Mouse (Mus musculus) C2C12 (cell line): ENCODE results near the gene Acsf2. TPM values are rescaled to one million over a fixed set of nuclear protein-coding genes. Genes with fewer than 3 reads are reported as not detected.
A peak's percentile ranks its signal among the peaks of the same experiment; 100 is the strongest.

Experiments
- H3K27me3 ChIP-seq: one replicate; pipeline ENCODE4 v1.6.1; 2011; ENCODE audit not compliant: control insufficient read depth, insufficient read depth, insufficient read length
- H3K36me3 ChIP-seq: one replicate; pipeline ENCODE4 v1.6.1; 2011; ENCODE audit not compliant: control insufficient read depth, insufficient read depth
- H3K4me3 ChIP-seq: one replicate; pipeline ENCODE4 v1.5.1; 2011; ENCODE audit warnings: mild to moderate bottlenecking, control low read depth; ENCODE audit not compliant: poor library complexity, insufficient read depth, severe bottlenecking
- H3K79me2 ChIP-seq: one replicate; pipeline ENCODE4 v1.6.1; 2011; ENCODE audit not compliant: control insufficient read depth, insufficient read depth
- H3K79me3 ChIP-seq: one replicate; pipeline ENCODE4 v1.6.1; 2011; ENCODE audit warnings: low read depth, control low read depth
- H3ac ChIP-seq: one replicate; pipeline ENCODE3; 2011; ENCODE audit warnings: low read depth; ENCODE audit not compliant: control insufficient read depth, insufficient read length
- CEBPB ChIP-seq: IDR thresholded peaks from one replicate; pipeline ENCODE4 v1.6.1; 2011; ENCODE audit warnings: low read depth, mild to moderate bottlenecking, control low read depth, moderate library complexity
- CTCF ChIP-seq: IDR thresholded peaks from one replicate; pipeline ENCODE4 v1.5.1; 2011; ENCODE audit not compliant: control insufficient read depth, insufficient read depth, insufficient read length
- FOSL1 ChIP-seq: IDR thresholded peaks from one replicate; pipeline ENCODE4 v1.8.0; 2011; ENCODE audit warnings: mild to moderate bottlenecking, low read length; ENCODE audit not compliant: poor library complexity, insufficient read depth, severe bottlenecking
- MAX ChIP-seq: IDR thresholded peaks from one replicate; pipeline ENCODE4 v1.6.1; 2011; ENCODE audit warnings: mild to moderate bottlenecking, control low read depth
- MYOD1 ChIP-seq: IDR thresholded peaks from one replicate; pipeline ENCODE4 v1.6.1; 2011; ENCODE audit warnings: low read depth; ENCODE audit not compliant: control insufficient read depth, insufficient read length
- MYOG ChIP-seq: IDR thresholded peaks from one replicate; pipeline ENCODE4 v1.6.1; 2011; ENCODE audit not compliant: control insufficient read depth, insufficient read length; ENCODE audit errors: extremely low read depth
- USF1 ChIP-seq: IDR thresholded peaks from one replicate; pipeline ENCODE4 v1.6.1; 2011; ENCODE audit warnings: low read depth, mild to moderate bottlenecking, control low read depth, moderate library complexity
- polyA plus RNA-seq: library from polyadenylated mRNA; unstranded; fragments of >200 nt; fragmentation: generic; extraction: Trizol; gene quantifications from one replicate; pipeline ENCODE4 v1.2.1, GENCODE M21; 2012; ENCODE audit warnings: missing spikeins

Acsf2 gene
- polyA plus RNA-seq, 1 experiment, result 2.7 TPM

DNA sequence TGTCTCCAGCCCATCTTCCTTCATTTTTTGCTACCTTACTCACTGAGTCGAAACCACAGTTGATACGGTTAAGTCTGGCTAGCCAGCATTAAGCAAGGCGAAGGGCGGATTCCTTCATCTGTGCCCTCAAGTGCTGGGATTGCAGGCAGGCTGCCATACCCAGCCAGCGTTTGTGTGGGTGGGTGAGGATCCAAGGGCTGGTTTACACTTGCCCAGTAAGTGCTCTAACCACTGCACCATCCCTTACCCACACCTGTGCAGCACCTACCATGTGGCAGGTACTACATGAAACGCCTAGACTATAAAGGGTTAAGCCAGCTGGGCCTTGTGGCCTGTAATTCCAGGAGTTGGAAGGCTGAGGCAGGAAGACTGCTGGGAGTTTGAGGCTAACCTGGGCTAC is 54.4 kb downstream of the Acsf2 start:
- no peak overlapping the region for H3K4me3 ChIP-seq
- H3ac ChIP-seq, result no peak overlapping the region
- H3K27me3 ChIP-seq, result no peaks in the 10 kb centered on the region
- no peak for TF ChIP-seq USF1
- no peak for TF ChIP-seq CTCF
- no peak for TF ChIP-seq MYOG
- no peak for TF ChIP-seq MAX
- TF ChIP-seq FOSL1, result no peak
- no peak for TF ChIP-seq CEBPB
- TF ChIP-seq MYOD1, result no peak
- H3K79me3 ChIP-seq, result no peaks in the 10 kb centered on the region
- H3K36me3 ChIP-seq, result no peaks in the 10 kb centered on the region
- H3K79me2 ChIP-seq, result no peaks in the 10 kb centered on the region

DNA sequence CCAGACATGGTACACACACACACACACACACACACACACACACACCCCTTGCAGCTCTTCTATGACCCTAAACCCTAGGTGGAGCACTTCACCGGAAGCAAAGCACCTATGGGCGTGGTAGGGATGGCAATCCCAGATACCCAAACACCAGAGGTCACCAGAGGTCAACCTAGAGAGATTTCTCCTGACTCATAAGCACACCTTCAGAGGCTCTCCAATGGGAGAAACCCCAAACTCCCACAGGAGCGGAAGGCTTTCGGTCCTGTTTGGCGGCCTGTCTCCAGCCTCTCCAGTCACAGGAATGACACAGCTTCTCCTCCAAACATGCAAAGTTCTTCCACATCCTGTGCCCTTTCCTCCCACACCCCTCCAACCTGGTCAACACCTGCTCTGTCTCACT is 55.3 kb downstream of the Acsf2 start:
- H3K79me3 ChIP-seq, result no peaks in the 10 kb centered on the region
- no peaks in the 10 kb centered on the region for H3K79me2 ChIP-seq
- no peaks in the 10 kb centered on the region for H3K36me3 ChIP-seq
- TF ChIP-seq MAX (no peak), FOSL1 (no peak), CEBPB (no peak), USF1 (no peak), MYOG (no peak), CTCF (no peak), MYOD1 (no peak)
- no peak overlapping the region for H3ac ChIP-seq
- no peak overlapping the region for H3K4me3 ChIP-seq
- no peaks in the 10 kb centered on the region for H3K27me3 ChIP-seq

DNA sequence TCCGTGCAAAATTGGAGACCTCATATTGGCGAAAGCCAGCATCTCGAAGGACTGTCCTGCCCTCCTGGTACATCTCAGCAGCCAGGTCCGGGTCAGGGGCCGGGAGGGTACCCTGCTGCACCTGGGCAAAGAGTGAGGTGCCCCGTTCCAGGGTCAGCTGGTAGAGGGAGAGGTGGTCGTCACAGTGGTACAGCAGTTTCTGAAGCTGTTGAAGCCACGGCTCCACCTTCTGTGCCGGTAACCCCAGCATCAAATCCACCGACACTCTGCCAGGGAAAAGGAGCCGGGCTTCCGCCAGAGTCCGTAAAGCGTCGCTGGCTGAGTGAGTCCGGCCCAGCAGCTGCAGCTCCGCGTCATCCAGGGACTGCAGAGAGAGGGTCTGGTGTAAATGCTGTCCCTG is 57.2 kb downstream of the Acsf2 start:
- H3K79me3 ChIP-seq, result no peaks in the 10 kb centered on the region
- no peak overlapping the region for H3ac ChIP-seq
- H3K79me2 ChIP-seq, result no peaks in the 10 kb centered on the region
- H3K4me3 ChIP-seq, result no peak overlapping the region
- H3K36me3 ChIP-seq, result no peaks in the 10 kb centered on the region
- no peaks in the 10 kb centered on the region for H3K27me3 ChIP-seq
- TF ChIP-seq FOSL1, result no peak
- no peak for TF ChIP-seq CEBPB
- no peak for TF ChIP-seq USF1
- no peak for TF ChIP-seq MYOD1
- no peak for TF ChIP-seq MAX
- no peak for TF ChIP-seq MYOG
- TF ChIP-seq CTCF, result no peak

DNA sequence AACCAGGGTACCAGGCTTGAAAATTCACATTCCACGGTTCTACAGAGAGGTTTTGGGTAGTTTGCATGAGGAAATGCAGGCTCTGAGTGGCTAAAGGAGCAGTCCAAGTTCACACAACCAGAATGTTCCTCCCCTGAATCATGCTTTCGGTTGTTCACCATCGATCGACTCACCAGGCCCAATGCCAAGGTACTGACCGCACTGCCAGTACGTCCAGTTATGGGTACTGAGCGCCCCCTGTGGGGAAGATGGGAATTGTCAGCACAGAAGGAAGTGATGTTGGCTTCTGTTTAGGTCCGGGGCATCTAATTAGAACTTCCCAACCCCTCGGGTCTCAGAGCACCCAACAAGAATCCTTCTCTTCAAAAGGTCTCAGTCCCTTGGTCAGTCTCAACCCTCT is 57.7 kb downstream of the Acsf2 start:
- TF ChIP-seq MYOG (no peak), FOSL1 (peak; percentile 36), MYOD1 (no peak), MAX (peak; percentile 72), CTCF (peak; percentile 86), CEBPB (no peak), USF1 (no peak)
- no peaks in the 10 kb centered on the region for H3K79me2 ChIP-seq

DNA sequence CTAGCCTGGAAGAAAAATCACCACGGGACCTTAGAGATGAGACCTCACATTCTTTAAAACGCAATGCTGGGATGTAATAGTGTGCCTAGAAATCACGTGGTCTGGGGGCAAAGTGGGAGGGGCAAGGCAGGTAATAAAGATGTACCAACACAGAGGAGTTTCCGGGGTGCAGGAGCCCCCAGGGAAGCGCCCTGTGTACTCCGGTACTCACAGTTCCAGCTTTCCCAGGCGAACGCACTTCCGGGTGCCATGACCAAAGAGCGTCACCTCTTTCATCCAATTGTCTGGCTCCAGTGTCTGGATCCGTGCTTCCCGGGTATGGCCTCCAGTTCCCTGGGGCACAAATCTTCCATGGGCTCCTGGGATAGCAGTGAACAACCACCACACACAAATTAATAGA is 58.3 kb downstream of the Acsf2 start:
- no peaks in the 10 kb centered on the region for H3K36me3 ChIP-seq
- no peaks in the 10 kb centered on the region for H3K27me3 ChIP-seq
- no peaks in the 10 kb centered on the region for H3K79me3 ChIP-seq
- no peak for TF ChIP-seq USF1
- no peak for TF ChIP-seq MYOD1
- TF ChIP-seq MAX, result no peak
- TF ChIP-seq MYOG, result no peak
- no peak for TF ChIP-seq CTCF
- TF ChIP-seq CEBPB, result no peak
- no peak for TF ChIP-seq FOSL1
- peak overlapping the region; percentile 26 for H3ac ChIP-seq
- H3K79me2 ChIP-seq, result no peaks in the 10 kb centered on the region
- H3K4me3 ChIP-seq, result no peak overlapping the region

More for the DNA sequence above, 57.7 kb downstream of the Acsf2 start:
- Histone ChIP-seq H3K36me3 (no peaks in the 10 kb centered on the region), H3ac (no peak overlapping the region), H3K4me3 (no peak overlapping the region), H3K79me3 (no peaks in the 10 kb centered on the region), H3K27me3 (no peaks in the 10 kb centered on the region)

- no peak overlapping the region for H3K4me3 ChIP-seq
- TF ChIP-seq MYOG (no peak), FOSL1 (no peak), CTCF (no peak), MAX (no peak), USF1 (no peak), CEBPB (no peak), MYOD1 (no peak)
- no peaks in the 10 kb centered on the region for H3K36me3 ChIP-seq
- H3K79me3 ChIP-seq, result no peaks in the 10 kb centered on the region
- no peaks in the 10 kb centered on the region for H3K79me2 ChIP-seq
- H3ac ChIP-seq, result no peak overlapping the region
- H3K27me3 ChIP-seq, result no peaks in the 10 kb centered on the region
Measured at GRCm38 (mm10) chr11:94542400-94542799, 59.3 kb downstream of the Acsf2 start.
